Mouse (Mus musculus): ENCODE data around the gene Timd2. TPM values are rescaled to one million over a fixed set of nuclear protein-coding genes. Genes with fewer than 3 reads are reported as not detected.
"Not testable (repeated sequence)": the region's sequence is repeated elsewhere in the genome, so short reads cannot be mapped to it uniquely, and the experiment has no call there.

Timd2 gene
- total RNA-seq (2022): not detected

DNA sequence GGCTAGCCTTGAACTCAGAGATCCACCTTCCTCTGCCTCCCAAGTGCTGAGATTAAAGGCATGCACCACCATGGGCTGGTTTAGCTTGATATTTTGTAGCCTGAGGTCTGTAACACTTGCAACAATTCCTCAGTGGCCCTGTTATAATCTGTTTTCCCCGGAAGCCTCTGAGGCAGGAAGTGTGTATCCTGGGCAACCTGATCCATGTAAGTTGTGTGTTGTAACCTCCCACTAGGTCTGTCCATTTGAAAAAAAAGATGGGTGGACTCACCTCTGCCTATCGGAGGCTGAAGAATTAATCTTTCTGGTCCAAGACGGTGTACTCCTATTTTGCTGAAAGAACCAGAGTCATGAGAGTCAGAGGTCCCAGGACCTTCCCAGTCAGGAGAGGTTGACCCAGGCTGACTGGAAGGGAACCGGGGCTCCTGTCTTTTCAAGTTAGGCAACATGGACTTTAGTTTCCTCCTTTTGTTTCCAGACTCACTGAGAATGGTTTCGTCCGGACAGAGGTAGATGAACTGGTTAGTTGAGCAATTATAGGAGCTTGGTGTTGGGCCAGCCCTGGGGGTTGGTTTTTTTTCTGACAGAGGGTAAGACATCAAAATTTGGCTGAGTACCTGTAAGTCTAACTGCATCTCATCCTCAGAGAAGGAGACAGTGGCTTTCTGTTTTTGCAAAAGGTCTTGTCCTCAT lies at the start of gene Timd2:
Gene Timd2 (minus strand): TSS at position 398 of the 693 bp plus-strand sequence.
- no peak for DNase-seq (ENCODE audit: low spot score)

DNA sequence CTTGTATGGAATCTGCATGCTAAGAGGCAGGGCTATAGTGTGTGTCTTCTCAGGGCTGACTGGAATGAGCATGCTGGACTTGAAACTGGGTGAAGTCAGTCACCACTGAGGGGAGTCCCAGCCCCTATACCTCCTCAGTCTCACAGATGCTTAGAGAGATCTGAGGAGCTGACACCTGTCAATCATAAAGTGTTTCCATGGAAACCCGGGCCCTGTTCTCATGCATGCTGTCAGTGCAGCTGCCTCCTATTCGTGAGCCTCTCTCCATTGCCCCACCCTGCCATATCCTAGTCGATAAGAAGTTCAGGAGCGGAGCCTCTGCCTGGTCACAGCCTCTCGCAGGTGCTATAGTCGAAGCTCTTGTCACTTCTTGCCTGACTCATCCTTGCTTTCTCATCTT lies 48.9 kb upstream of the Timd2 start:
- not testable (repeated sequence) for DNase-seq (ENCODE audit: low spot score)

DNA sequence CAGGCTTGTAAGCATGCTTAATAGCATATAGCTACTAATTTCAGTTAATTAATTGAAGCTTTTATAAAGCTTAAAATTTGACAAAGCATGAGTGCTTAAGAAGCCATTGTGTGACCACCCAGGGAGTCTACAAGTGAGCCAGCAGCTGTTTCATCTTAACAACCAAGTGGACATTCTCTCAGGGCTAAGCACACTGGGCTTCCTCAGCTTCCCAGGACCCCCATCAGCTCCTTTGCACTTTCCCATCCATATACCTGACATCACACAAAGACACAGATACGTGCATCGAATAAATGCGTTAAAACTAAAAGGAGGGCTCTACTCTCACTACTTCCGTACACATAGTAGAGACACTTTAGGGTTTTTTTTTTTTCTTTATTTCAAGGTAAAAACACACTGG lies 47.8 kb upstream of the Timd2 start:
- no peak for DNase-seq (ENCODE audit: low spot score)

DNA sequence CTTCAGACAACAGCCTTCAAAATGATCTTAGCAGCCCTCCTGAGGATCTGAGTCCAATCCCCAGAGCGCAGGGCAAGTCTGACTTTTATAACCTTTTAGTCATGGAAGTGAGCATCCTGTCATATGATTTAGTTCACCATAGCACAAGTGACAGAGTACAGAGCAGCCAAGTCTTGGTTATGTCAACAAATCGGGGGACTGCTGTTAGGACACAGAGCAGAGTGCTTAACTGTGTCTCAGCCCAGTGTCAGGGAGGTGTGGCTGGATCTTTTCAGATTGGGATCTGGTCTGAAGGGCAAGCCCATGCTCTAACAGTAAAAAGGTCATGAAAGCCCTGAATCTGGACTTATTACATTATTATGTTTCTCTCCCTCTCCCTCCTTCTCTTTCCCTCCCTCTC lies 46.8 kb upstream of the Timd2 start:
- DNase-seq (ENCODE audit: low spot score): no peak

- DNase-seq (ENCODE audit: low spot score): no peak
Observed at GRCm38 (mm10) chr11:46747996-46748395, 41.1 kb upstream of the Timd2 start.

DNA sequence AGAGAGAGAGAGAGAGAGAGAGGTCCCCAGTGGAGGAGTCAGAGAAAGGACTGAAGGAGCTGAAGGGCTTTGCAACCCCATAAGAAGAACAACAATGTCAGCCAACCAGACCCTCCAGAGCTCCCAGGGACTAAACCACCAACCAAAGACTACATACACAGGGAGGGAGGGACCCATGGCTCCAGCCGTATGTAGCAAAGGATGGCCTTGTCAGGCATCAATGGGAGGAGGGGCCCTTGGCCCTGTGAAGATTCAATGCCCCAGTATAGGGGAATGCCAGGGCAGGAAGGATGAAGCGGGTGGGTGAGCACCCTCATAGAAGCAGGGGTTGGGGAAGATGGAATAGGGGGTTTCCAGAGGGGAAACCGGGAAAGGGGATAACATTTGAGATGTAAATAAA lies 34.9 kb upstream of the Timd2 start:
- no peak for DNase-seq (ENCODE audit: low spot score)

DNA sequence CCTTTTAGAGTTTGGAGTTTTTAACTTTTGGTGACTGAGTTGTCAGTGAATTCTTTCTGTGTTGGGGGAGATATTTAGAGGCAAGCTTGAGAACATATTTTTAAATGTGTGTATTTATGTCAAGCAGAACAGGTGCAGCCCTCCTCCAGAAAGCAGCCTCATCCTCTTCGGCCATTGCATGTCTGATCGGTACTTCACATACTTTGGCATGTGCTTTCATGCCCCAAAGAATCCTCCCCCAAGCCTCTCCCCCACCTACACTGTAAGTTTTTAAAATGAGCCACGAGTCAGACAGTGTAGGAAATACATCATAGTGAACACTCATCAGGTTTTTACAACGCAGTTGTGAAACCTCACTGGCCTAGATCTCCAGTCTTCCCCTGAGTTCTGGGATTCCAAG lies 34.0 kb upstream of the Timd2 start:
- DNase-seq (ENCODE audit: low spot score): no peak

DNA sequence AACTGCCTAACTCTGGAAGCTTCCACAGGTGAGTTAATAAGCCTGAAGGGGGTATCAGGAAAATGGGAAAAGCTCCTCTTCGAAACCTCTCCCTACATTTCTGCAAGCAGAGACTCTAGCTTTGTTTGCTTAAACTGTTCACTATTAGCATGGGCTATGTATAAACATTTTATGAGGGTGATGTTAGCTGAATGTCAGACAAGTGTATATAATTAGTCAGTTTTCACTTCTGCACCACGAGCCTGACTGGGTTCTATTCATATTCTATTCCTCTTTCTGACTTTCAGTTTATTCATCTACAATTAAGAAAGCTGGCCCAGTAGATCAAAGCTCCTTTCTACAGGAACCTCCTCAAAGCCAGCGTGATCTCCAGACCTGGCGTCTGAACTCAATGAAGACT lies 32.6 kb upstream of the Timd2 start:
- DNase-seq (ENCODE audit: low spot score): no peak

DNA sequence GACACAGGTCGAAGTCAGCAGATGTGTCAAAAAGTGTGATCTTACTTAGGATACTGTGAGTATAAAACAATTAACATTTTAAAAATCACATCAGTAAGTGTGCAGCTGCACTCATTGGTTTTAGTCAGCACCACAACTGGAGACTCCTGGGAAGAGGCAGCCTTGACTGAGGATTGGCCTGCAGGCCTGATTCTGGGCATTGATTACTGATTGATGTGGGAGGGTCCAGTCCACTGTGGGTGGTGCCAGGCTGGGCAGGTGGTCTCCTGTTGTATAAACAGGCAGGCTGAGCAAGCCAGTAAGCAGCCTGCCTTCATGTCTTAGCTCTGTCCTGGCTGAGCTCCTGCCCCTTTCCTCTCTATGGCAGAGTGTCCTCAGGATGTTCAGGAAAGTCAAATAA lies 28.2 kb upstream of the Timd2 start, which contains the start of gene Havcr1:
Gene Havcr1 (plus strand): TSS at position 5 of the 400 bp plus-strand sequence.
- not testable (repeated sequence) for DNase-seq (ENCODE audit: low spot score)

DNA sequence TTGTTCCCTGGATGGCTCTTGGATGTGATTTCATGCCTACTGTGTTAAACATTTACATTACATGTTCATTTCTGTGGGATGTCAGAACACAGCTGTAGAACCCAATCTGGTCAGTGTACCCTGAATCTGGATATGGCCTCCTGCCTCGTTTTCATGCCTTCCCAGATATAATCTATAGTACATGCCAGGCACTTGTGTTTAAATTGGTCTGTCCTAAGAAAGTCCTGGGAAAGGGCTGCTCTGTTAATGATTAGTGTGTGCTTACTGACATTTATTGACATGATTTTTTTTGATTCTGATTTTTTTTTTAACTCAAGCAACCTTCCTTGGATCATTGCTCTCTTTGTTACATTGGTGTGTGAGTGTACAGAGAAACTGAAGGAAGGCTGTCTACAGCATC lies 27.8 kb upstream of the Timd2 start:
- DNase-seq (ENCODE audit: low spot score): no peak

GRCm38 (mm10) chr11:46733242-46733789 lies 26.5 kb upstream of the Timd2 start:
- DNase-seq (ENCODE audit: low spot score): no peak

GRCm38 (mm10) chr11:46731541-46732070 lies 24.7 kb upstream of the Timd2 start:
- DNase-seq (ENCODE audit: low spot score): no peak

GRCm38 (mm10) chr11:46698830-46699229 lies 8.0 kb downstream of the Timd2 start:
- DNase-seq (ENCODE audit: low spot score): no peak

DNA sequence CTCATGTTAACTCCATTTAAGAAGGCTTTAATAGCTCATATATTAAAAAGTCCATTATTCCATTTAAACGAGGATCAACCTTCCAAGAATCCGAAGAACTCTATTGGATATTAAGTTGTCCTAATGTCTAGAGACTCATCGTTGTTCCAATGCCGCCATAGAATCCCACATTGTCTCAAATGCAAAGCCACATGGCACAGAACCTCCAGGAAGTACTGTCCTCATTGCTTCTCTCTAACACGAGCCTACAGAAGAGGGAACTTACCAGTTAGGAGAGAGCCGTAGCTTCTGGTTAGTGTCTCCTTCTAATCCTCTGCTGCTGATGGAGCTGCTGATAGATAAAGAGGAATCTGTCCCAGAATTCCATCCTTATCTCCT lies 8.6 kb downstream of the Timd2 start:
- no peak for DNase-seq (ENCODE audit: low spot score)

DNA sequence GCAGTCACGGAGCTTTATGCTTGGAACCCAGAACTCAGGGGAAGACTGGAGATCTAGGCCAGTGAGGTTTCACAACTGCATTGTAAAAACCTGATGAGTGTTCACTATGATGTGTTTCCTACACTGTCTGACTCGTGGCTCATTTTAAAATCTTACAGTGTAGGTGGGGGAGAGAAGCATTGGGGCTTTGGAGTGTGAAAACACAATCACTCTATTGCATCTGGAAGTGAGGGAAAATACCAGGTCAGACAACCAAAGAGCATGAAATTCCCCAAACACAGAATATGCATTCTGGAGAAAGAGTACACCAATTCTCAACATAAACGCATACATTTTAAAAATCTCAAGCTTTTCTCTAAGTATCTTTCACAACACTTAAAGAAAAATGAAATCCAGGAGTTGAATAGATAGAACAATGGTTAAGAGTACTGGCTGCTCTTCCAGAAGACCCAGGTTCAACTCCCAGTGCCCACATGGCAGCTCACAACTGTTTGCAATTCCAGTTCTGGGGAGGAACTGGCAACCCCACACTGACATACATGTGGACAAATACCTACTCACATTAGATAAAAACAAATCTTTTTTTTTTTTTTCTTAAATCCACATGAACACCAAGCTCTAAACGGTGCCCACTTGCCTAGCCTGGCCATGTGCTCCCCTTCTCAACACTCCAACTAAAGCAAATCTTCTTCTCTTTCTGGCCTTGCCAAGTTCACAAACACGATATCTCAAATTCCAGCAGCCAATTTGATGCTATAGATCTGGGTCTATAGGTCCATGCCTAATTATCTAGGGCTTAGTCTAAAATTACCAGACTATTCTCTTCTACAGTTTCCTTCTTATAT lies 9.2 kb downstream of the Timd2 start:
- no peak for DNase-seq (ENCODE audit: low spot score)

DNA sequence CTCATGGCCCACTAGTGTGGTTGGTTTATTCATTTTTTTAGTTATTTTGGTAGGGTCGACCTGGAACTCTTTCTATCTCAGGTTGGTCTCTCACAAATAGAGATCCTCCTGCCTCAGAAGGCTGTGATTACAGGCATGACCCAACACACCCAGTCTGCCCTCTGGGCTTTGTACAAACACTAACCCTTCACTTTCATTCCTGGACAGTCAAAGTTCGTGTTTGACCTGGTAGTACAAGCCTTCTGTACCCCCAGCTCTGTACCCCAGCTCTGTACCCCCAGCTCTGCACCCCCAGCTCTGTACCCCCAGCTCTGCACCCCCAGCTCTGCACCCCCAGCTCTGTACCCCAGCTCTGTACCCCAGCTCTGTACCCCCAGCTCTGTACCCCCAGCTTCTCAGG lies 11.0 kb downstream of the Timd2 start:
- DNase-seq (ENCODE audit: low spot score): not testable (repeated sequence)

GRCm38 (mm10) chr11:46690136-46690535 lies 16.7 kb downstream of the Timd2 start:
- DNase-seq (ENCODE audit: low spot score): no peak

- DNase-seq (ENCODE audit: low spot score): no peak
Observed at GRCm38 (mm10) chr11:46683723-46684122, 23.1 kb downstream of the Timd2 start.

DNA sequence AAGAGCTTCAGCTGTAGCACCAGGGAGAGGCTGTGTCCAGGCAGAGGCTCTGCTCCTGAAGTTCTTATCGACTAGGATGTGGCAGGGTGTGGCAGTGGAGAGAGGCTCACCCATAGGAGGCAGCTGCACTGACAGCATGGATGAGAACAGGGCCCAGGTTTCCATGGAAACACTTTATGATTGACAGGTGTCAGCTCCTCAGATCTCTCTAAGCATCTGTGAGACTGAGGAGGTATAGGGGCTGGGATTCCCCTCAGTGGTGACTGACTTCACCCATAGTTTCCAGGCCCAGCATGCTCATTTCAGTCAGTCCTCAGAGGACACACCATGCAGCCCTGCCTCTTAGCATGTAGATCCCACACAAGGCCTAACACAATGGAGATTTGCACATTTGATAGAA lies 24.0 kb downstream of the Timd2 start:
- no peak for DNase-seq (ENCODE audit: low spot score)

DNA sequence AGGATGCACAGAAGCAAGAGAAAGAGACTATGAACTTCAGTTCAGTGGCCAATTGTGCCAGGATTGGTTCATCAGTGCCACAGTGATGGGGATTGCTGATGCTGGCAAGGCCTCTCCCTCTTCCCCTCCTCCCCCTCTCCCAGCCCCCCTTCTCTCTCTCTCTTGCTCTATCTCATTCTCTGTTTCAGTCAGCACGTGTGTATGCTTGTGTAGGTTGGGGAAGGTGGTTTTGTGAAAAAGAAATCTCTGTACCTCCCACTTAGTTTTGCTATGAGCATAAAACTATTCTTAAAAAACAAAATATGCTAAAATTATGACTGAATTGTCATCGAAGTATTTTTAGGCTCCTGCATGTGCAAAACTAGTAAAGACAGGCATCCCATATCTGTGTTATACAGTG lies 38.9 kb downstream of the Timd2 start:
- DNase-seq (ENCODE audit: low spot score): no peak

DNA sequence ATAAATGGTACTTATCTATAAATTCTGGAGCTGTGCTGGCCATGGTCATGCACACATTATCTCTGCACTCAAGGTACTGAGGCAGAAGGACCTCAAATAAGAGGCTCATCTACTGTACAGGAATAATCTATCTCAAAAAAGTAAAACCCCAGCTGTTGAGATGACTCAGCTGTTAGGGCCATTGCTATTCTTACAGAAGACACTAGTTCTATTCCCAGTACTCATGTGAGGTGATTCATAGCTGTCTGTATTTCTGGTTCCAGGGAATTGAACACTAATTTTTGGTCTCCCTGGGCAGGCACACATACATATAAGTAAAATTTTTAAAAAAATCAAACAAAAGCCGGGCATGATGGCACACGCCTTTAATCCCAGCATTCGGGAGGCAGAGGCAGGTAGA lies 39.8 kb downstream of the Timd2 start:
- DNase-seq (ENCODE audit: low spot score): no peak

Measured in heart, adult 8-10 months (tissue).